Mouse (Mus musculus): ENCODE measurements around the gene Kif13a.
A peak's percentile ranks its signal among the peaks of the same experiment; 100 is the strongest.

Gene Kif13a

DNA sequence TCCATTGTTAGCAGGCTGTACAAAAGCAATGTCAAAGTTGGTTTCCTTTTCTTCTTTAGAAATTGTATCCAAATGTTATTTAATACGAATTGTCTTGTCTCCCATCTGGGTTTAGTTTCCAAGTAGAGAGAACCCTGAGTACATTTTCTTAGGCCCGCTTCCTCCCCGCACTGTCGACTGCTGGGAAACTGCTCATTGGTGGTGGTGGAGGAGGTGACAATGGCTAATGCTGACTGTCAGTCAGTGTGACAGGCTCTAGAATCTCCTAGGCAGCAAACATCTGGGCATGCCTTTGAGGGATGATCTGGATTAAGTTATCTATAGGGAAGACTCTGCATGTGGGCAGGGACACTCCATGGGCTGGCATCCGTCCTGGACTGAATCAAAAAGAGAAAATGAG, 96.1 kb downstream of the Kif13a start:
- DNase-seq = no peak

DNA sequence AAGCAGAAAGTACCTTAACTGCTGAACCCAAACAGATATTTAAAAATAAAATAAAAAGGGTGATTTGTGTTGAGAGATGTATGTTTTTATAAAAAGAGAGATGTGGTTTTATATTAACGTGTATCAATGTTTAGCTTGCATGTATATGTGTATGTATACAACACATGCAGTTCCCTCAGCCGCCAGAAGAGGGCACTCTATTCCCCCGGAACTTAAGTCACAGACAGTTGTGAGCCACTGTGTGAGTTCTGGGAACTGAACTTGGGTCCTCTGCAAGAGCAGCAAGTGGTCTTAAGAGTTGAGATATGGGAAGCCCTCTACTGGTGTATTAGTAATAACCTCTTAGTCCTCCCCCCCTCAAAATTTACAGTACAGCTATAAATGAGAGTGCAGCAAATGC, 96.7 kb downstream of the Kif13a start:
- DNase-seq = peak; percentile 57

DNA sequence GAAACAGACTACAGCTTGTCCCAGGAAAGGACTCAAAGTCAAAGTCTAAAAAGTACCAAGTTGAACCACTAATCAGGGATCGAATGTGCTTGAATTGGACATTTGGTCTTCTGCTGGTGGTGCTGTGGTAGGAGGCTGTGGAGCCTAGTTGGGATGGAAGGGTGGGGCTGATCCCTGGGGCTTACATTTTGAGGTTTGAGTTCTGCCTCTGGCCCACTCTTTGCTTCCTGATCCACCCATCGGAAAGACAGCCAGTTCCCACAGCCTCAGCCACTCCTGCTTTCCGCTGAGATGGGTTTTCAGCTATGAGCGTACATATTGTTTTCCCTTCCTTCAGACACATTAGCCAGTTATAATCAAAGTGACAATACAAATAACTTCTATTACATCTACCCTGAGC, 106.4 kb downstream of the Kif13a start:
- no peak for DNase-seq

DNA sequence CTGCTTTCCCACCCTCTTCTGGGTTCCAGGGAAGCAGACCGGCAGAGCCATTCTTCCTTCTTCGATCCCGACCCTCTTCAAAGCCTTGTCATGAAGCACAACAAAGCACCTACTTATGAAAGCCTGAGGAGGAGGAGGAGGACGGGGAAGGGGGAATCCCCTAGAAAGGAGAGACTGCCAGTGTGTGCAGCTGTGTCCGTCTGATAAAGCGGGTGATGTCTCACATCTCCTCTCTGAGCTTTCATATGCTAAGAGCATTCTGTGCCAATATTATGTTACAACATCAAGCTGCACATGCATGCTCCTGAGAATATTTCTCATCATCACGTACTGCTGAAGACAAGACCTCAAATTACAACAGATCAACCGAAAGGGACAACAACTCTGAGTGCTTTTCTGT, 107.5 kb downstream of the Kif13a start:
- DNase-seq = no peak

DNA sequence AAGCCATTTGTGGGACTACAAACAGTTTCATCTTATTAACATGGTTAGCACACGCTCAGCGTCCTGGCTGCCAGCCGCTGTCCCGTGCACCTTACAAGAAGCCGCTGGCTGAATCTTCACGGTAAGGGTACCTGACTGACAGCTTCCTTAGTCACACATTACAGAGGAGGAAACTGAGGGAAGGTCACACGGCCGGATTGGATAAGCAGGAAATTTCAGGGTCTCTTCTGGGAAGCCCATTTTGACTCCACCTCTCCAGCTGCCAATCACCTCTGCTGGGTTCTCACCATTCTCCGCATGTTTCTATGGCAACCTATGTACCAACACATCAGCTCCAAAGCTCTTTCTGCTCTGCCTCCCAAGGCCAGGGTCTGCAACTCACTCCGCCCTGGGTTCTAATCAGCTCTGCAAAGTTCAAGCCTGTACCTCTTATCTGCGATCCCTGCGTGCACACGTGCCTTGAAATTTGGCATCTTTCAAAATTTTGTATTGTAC, 109.9 kb downstream of the Kif13a start:
- DNase-seq = no peak

DNA sequence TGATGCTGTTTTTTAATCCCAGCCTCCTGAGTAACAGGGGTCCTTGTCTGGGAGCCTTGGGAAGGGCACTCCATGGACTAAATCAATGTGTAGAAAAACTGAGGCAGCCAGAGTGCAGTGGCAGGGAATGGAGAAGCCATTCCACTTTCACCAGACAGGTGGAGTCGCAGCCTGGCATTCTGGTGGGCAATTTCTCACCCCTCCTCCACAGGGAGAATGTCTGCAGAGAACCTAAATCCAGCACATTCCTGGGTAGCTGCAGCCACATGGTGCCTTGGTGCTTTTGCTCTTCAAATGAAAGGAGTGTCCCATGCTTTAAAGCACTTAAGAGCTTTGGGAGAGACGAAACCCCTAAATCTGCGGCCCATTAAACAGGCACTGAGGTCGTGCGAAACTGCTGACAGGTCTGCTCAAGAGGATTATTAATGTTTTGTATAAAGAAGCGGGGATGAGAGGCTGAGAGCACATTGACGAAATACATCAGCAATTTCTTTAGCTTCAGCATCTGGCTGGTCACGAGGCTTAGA, 110.4 kb downstream of the Kif13a start:
- DNase-seq = no peak

DNA sequence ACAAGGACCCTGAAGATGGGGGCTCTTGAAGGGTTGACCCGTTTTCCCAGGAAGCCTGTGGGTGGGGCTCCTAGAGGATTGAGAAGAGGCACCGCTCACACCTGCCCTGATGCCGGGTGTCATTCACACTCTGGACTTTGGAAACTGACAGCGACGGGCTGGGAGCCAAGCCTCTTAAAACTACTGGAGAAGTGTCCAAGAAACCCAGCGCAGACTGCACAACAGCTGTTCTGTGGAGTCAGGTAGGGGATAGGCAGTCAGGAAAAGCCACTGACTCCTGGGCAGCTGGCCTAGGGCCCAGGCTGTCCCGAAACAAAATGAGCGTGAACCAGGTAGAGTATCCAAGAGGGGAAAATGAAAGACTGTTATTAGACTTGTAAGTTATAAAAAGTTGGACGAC, 111.3 kb downstream of the Kif13a start:
- DNase-seq = no peak

DNA sequence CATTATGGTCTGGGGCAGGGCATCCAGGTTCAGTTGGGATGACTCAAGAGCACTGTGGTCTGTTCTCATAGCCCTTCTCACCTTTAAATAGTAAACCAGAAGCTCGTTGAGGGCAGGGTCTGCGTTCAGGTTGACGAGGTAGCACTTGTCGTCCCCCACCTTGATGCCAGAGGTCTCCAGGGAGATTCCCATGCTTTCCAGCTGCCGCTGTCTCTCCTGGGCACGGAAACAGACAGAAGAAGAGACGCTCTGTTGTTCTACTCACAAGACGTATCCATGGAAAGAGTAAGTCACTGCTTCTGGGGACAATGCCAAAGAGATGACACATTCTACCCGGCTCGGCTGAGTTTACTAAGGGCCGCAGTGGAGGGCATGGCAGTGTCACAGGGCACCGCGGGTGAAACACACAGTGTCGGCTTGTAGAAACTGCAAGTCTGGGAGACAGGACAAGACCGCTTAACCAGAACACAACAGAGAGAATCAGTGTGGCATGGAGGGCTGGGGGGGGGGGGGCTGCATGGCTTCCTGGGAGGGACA, 117.0 kb downstream of the Kif13a start:
- DNase-seq = no peak

DNA sequence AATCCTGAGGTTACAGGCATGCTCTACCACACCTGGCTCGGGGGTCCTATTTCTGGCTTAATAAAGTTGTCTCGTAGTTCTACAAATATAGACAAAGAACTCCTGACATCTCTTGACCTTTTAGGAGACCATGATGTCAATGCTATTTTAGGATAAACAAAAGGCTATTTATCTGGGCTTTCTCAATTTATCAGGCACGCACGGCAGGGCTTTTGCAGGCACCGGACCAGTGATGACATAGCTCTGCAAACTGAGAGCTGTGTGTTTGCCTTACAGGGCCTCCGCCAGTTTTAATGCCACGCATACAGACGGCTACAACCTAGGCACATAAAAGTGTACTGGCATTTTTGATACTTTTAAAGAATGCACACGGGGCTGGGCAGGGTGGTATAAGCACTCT, 118.0 kb downstream of the Kif13a start:
- no peak for DNase-seq

DNA sequence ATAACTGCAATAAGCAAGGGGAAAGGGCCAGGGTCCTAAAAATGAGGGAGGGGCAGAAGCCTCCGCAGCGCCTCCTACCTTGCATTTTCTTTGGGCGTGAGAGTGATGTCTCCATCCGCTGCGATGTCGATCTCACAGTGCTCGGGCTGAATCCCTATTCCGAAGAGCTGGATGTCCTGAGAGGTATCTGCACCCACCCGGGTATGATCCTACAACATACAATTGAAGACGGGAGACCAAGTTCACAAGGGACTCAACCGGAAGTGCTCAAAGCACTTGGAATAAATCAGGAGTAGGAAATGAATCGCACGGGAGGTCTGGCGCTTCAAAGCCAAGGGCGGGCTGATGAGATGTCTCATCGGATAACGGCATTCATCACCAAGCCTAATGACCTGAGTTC, 119.1 kb downstream of the Kif13a start:
- DNase-seq = no peak

DNA sequence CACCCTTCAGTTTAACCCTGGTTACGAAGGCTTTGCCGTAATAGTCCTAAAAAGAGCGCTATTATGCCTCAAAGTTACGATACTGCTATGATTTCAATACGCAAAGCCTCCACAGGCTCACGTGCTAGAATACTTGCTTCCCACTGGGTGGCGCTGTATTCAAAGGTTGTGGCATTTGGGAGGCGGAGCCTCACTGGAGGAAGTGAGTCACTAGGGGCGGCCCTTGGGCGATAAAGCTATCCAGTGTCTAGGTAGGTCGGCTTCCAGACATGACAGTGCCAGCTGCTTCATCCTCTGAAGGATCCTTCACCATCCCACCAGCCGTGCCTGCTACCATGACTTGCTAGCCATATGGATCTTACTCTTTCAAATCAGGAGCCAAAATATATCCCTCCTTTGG, 119.6 kb downstream of the Kif13a start:
- DNase-seq = peak; percentile 55

DNA sequence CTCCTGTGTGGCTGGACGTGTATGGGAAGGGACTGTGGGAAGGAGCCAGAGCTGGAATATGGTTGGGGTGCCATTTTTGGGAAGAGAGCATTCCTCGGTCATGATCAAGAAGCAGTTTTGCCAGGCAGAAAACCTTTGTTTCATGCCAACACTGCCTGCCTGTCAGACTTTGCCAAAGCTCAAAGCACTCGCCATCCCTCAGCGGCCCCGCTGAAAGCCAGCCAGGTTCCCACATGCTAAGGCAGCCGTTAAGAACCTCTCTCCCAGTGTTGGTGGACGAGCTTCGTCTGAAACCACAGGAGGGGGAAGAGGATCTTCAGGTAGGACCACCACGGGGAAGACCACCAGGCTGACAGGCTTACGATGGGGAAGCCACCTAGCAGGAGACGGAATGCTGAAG, 121.8 kb downstream of the Kif13a start:
- no peak for DNase-seq

DNA sequence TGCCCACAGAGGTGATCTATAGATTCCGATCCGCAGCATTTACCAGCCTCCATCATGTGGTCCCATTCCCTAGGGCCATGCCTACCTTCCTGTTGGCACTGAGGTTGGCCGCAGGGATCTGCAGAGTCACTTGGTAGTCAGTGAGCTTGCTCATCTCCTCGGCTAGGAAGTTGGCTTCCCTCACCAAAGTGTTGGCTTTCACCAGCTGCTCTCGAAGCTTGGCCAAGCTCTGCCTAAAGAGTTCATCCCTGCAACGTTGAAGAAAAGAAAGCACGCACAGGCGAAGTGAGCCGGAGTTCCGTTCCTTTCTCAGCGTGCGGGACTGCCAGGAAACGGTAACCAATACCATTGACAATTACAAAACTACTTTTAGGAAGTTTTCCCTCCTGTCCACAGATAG, 128.5 kb downstream of the Kif13a start:
- DNase-seq = no peak

DNA sequence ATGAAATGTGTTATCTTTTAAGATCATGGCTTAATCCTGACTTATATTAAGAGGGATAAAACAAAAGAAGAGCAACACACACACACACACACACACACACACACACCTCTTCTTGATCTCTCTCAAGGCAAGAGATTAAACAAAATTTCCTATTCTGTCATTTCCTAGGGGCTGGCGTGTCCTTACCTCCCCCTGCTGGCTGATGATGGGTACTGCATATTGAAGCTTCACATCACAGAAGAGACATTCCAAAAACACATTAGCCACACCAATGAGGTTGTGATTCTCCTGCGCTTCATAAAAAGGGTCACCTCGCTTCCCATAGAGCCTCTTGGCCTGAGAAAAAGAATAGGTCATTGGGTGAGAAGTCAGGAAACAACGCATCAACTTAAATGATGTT, 131.5 kb downstream of the Kif13a start:
- DNase-seq = peak; percentile 62

DNA sequence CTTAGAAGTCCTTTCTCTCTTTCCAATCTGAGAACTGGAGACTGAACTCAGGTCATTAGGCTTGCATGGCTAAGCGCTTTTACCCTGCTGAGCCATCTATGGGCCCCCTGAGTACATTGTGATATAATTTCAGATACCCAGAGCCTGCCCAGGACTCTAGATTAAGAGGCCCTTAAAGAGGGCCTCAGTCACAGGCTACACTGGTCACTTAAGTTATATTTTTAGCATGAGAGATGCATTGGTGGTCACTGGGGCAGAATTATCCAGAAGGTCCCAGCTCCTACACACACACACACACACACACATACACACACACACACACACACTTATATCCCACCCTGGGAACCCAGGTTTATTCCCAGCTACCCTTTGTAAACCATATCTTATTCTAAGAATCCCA, 133.3 kb downstream of the Kif13a start:
- no peak for DNase-seq

DNA sequence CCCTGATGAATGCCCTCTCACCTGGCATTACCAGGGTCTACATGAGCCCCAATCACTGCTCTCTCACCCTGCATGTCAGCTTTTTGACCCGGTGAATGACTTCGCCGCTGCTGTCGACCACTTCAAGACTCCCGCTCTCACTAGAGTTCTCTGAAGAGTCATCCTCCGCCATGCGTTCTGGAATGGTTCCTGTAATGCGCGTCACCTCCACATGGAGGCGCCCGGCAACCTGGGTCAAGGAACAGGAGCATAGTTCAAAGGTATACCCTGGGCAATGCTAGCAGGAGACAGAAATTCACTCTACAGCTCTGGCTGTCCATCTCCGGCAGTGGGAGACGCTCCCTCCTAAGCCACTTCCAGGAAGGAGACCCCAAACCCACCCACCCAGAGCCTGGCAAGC, 135.8 kb downstream of the Kif13a start:
- peak; percentile 67 for DNase-seq

DNA sequence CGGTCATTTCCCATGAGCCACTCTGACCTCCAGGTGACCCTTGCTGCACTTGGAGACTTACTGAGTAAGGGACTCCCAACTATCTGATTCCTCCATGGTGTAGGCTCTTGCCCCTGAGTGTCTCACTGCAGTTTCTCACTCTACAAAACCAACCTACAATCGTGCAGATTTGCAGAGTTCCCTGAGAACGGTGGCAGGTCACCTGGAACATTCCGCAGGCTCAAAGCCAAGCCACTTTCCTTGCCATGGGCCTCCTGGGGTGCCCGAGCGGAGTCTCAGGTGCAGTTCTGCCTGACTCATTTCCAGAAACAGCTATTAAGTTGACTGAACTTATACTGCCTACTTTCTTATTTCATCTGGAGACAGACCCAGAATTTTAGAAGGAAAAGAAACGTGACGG, 141.2 kb downstream of the Kif13a start:
- DNase-seq = no peak

DNA sequence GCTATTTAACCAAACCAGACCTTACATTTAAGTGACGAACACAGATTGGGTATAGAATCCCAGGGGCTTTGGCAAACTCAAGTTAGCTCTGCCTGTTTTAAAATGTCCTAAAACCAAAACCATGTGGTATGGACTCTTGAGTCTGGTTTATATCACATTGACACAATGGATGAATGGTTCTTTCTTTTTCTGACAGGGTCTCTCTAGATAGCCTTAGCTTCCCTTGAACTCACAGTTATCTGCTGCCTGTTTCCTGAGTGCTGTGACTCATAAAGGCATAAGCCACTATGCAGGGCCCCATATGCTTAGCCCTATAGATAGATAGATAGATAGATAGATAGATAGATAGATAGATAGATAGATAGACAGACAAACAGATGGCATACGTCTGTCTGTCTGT, 142.8 kb downstream of the Kif13a start:
- no peak for DNase-seq

DNA sequence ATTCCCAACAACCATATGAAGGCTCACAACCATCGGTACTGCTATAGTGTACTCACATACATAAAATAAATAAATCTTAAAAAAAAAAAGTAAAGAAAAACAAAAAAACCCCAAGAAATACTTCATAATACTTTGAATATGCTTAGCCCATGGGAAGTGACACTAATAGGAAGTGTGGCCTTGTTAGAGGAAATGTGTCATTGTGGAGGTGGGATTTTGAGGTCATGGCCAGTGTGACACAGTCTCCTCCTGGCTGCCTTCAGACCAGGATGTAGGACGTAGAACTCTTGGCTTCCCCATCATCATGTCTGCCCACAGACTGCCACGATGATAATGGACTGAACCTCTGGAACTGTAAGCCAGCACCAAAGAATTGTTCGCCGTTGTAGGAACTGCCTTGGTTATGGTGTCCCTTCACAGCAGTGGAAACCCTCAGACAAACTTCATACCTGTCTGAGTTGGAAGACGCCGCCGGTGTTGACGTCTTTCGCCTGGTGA, 143.6 kb downstream of the Kif13a start:
- DNase-seq = no peak

DNA sequence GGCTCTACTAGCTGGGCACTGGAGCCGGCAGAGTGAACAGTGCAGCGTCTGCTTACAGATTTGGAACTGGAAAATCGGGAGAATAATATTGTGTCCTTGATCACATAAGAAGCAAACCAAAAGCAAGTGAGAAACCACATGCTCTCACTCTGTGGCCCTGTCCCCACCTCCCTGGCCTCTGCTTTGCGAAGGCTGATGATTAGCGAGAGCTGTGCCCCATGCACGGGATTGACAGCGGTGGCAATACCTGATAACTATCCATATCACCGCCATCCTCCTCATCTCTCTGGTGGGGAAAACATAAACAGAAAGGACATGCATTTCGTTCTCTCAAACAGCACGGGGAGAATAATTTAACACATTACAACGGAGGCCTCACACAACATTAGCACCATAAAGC, 149.3 kb downstream of the Kif13a start:
- no peak for DNase-seq

DNA sequence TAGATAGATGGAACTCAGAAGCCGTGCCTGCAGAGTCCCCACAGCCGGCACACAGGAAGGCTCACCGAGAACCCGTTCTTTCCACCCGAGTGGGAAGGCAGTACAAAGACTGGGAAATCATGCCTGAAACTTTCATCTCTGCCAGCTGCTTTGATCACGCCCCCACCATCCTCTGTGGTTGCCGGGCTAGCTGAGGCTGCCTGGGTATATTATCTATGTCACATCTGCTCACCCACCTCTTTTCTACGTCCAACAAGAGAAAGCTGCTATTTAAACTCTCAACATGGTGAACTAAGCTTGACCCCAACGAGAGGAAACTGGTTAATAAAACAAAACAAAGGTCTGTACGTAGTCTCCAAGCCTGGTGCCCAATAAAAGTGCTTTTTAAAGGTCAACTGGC, 149.8 kb downstream of the Kif13a start:
- DNase-seq = peak; percentile 71

DNA sequence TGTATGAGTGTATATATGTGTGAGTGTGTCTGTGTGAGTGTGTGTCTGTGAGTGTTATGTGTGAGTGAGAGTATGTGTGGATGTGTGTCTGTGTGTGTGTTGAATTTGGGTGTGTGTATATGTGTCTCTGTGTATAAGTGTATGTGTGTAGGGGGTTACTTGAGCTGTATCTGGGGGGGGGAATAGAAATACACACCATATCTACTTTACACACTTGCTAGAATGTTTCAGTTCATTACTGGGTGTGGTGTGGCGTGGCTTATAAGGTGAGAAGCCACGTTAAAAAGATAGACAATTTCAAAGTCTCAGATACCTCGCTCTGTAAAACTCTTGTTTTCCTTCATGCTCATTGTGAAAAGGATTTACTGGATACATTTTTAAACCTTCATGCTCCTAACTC, 152.2 kb downstream of the Kif13a start:
- no peak for DNase-seq

DNA sequence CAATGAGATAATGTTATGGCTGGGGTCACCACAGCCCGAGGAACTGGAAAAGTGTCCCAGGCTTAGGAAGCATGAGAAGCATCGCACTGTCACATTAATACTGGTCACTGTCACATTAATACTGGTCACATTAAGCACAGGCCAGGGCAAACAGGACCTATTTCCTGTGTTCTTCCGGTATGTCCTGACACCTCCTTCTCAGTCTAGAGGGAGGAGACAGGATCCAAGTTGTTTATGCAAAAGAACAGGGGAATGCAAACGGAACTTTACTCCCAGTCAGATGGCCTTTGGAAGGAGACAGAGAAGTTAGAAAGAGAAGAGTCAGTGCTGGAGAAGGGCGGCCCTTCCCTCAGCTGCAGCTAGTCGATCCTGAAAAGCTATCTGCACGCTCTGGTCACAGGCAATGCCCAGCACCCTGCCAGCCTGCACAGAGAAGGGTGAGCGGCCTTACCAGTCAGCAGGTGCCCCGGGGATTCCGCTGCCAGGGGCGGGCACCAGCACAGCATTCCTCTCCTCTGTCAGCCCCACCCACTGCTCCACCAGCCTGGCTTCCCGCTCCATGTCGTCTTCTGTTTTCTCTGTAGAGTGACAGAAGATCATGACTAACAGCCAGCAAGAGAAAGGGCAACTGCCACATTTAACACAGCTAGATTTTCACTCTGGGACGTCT, 152.9 kb downstream of the Kif13a start:
- no peak for DNase-seq

DNA sequence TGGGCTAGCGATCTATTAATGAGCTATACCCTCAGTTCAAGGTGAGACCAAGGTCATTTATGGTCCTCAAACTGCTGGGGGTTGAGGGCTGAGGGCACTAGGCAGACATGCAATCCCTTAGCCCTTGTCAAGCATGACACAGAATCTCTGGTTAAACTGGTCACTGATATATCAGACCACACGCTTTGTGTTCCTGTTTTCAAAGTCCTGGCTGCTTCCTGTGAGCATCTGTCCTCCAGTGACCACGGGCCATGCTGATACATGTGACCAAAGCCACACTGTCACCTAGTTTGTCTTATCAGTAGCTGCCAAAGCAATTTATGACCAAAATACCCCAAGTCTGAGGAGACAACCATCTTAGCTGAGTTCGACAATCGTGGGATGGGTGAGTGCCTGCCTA, 154.7 kb downstream of the Kif13a start:
- no peak for DNase-seq

DNA sequence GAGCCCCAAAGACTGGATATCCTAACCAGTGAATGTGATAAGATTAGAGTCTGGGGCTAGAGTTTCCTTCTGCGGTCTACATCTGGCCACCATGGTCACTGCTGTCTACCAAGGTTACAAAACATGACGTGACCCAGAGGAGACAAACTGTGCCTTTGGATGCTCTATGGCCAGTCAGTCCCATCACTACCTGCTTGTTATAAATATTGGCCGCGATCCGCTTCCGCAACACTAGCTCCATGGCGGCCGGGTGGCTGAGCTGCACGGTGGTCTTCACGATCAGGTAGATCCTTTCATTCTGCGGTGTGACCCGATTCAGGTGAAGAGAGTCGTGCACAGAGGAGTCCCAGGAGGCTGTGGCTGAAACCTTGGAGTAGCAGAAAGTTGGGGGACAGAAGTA, 157.1 kb downstream of the Kif13a start:
- DNase-seq = no peak

Data from thymus, postnatal 4 days (tissue).